Mouse (Mus musculus) kidney, embryonic 15.5 days (tissue): ENCODE measurements at regions not wholly inside any gene's neighbourhood (a gene's known extent, or its start where the extent isn't known, plus 50 kb on each side); places are given as distances from the start of the nearest gene placed in this dataset.
A peak's percentile ranks its signal among the peaks of the same experiment; 100 is the strongest.

Experiments used
- ATAC-seq: fragments of 200-750 bp; cut with Nextera tagmentation; replicated peaks from 2 replicates; pipeline ENCODE4 v1.8.0; 2017; ENCODE audit warnings: moderate TSS enrichment; ENCODE audit not compliant: low FRiP score
- H3K27ac ChIP-seq: fragments of 300-500 bp; sonication (generic); 2 replicates; pipeline ENCODE4 v1.5.1; 2015; ENCODE audit warnings: mild to moderate bottlenecking, inconsistent platforms
- H3K27me3 ChIP-seq: fragments of 300-500 bp; sonication (generic); 2 replicates; pipeline ENCODE4 v1.6.1; 2015; ENCODE audit warnings: inconsistent platforms
- H3K36me3 ChIP-seq: fragments of 300-500 bp; sonication (generic); 2 replicates; pipeline ENCODE4 v1.6.1; 2015; ENCODE audit warnings: inconsistent platforms
- H3K4me1 ChIP-seq: fragments of 300-500 bp; sonication (generic); 2 replicates; pipeline ENCODE4 v1.6.1; 2015; ENCODE audit warnings: inconsistent platforms
- H3K4me2 ChIP-seq: fragments of 300-500 bp; sonication (generic); 2 replicates; pipeline ENCODE4 v1.6.1; 2015; ENCODE audit warnings: moderate library complexity, mild to moderate bottlenecking, inconsistent platforms
- H3K4me3 ChIP-seq: fragments of 300-500 bp; sonication (generic); replicated peaks from 2 replicates; pipeline ENCODE4 v1.5.1; 2015; ENCODE audit warnings: mild to moderate bottlenecking, inconsistent platforms
- H3K9ac ChIP-seq: fragments of 300-500 bp; sonication (generic); 2 replicates; pipeline ENCODE4 v1.6.1; 2015; ENCODE audit warnings: mild to moderate bottlenecking, inconsistent platforms
- H3K9me3 ChIP-seq: fragments of 300-500 bp; sonication (generic); replicated peaks from 2 replicates; pipeline ENCODE4 v1.6.1; 2016; ENCODE audit warnings: inconsistent platforms
- WGBS: fragments of 180-500 bp; shearing (Covaris S2); methylation state at CpG from one replicate; pipeline ENCODE4 v1.1.7; 2015; ENCODE audit warnings: mixed read lengths; 5-methylcytosine and 5-hydroxymethylcytosine counted together

DNA sequence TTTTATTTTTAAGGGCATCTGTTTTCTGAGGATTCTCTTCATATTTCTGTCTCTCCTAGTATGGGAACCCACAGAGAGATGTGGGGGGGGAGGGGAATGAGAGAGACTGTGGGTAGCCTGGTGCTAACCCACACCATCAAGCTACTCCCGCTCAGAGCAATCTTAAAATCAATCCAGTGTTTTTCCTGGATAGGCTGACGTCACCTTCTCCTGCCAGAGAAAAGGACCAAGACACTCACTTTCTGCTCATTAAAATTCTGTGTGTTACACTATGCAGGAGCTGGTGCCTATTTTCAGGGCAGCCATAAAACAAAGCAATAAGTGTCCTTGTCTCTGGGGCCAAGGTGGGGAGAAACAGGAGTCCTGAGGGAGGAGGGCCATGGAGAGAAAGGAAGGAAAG is 537.3 kb upstream of the Tbl1xr1 start:
- no peak overlapping the region for H3K4me3 ChIP-seq
- no peak overlapping the region for H3K27ac ChIP-seq
- no peaks in the 10 kb centered on the region for H3K27me3 ChIP-seq
- WGBS: 58% methylated on average over 2 of the region's 2 CpGs
- H3K9me3 ChIP-seq: no peaks in the 10 kb centered on the region
- no peak overlapping the region for H3K9ac ChIP-seq
- no peak for ATAC-seq
- no peaks in the 10 kb centered on the region for H3K36me3 ChIP-seq
- no peak overlapping the region for H3K4me2 ChIP-seq
- H3K4me1 ChIP-seq: no peaks in the 10 kb centered on the region

GRCm38 (mm10) chr3:21544456-21544855 is 532.0 kb upstream of the Tbl1xr1 start:
- Histone ChIP-seq H3K4me2 (no peak overlapping the region), H3K27me3 (no peaks in the 10 kb centered on the region), H3K9ac (no peak overlapping the region), H3K4me3 (no peak overlapping the region), H3K27ac (no peak overlapping the region), H3K4me1 (peaks cover 16% of the 10 kb centered on the region), H3K36me3 (no peaks in the 10 kb centered on the region), H3K9me3 (no peaks in the 10 kb centered on the region)
- WGBS: 39% methylated on average over 2 of the region's 2 CpGs
- ATAC-seq: no peak

GRCm38 (mm10) chr3:21545156-21545893 is 531.1 kb upstream of the Tbl1xr1 start:
- Histone ChIP-seq H3K4me3 (no peak overlapping the region), H3K36me3 (no peaks in the 10 kb centered on the region), H3K4me1 (peaks cover 19% of the 10 kb centered on the region), H3K27ac (no peak overlapping the region), H3K9me3 (no peaks in the 10 kb centered on the region), H3K4me2 (no peak overlapping the region), H3K9ac (no peak overlapping the region), H3K27me3 (no peaks in the 10 kb centered on the region)
- WGBS: 32% methylated on average over 5 of the region's 5 CpGs
- no peak for ATAC-seq

- Histone ChIP-seq H3K27me3 (no peaks in the 10 kb centered on the region), H3K36me3 (no peaks in the 10 kb centered on the region), H3K27ac (no peak overlapping the region), H3K4me1 (peaks cover 19% of the 10 kb centered on the region), H3K9me3 (no peaks in the 10 kb centered on the region), H3K9ac (no peak overlapping the region), H3K4me2 (no peak overlapping the region), H3K4me3 (no peak overlapping the region)
- 35% methylated on average over 2 of the region's 2 CpGs for WGBS
- ATAC-seq: peak; percentile 59; the same call in 1 of the 2 replicates
Measured at GRCm38 (mm10) chr3:21546411-21546810, 530.0 kb upstream of the Tbl1xr1 start.

DNA sequence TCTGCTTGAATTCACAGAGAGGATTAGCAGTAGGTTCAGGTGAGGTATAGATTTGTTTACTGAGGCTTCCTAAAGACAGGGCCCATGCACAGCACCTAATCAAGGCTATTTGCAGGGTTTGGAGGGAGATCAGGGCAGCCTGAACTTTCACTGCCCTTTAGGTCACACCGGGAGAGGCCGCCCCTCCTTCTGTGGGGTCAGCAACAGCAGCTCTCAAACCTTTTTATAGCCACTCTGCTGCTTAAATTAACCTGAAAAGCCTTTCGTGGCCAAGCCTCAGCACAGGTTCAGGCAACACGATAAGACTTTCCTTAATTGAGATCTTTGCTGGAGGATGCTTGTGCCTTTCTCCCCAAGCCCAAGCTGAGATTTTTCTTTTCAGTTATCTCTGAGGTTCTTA is 526.8 kb upstream of the Tbl1xr1 start:
- peaks cover 19% of the 10 kb centered on the region for H3K4me1 ChIP-seq
- H3K4me3 ChIP-seq: no peak overlapping the region
- H3K9me3 ChIP-seq: no peaks in the 10 kb centered on the region
- WGBS: 19% methylated on average over 4 of the region's 4 CpGs
- no peak overlapping the region for H3K4me2 ChIP-seq
- no peak for ATAC-seq
- no peaks in the 10 kb centered on the region for H3K27me3 ChIP-seq
- no peak overlapping the region for H3K9ac ChIP-seq
- no peak overlapping the region for H3K27ac ChIP-seq
- no peaks in the 10 kb centered on the region for H3K36me3 ChIP-seq

DNA sequence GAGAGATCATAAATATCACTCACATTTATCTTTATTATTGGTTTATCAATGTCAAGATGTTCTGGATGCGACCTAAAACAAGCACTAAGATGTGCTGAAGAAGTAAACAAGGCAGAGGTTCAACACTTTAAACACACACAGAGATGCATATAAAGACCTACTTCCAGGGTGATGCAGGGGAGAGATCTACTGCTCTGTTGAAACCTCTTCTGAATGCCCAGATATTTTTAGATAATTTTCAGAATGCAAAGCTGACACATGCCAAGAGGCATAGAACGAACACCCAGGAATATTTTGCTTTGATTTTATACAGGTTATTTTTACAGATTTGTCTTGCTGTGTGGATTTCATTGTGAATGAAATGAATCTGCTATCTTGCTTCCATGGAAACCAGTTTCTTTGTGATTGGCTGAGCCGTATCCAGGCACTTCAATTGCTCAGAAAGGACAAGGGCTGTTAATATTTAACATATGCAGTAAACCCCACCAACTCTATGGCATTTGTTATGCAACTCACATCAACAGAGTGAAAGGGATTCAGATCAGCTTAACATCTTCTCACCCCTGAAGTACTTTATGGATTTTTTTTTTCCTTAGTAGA is 523.2 kb upstream of the Tbl1xr1 start:
- H3K27ac ChIP-seq: no peak overlapping the region
- peak; percentile 81 for ATAC-seq
- 57% methylated on average over 3 of the region's 3 CpGs for WGBS

GRCm38 (mm10) chr3:21553859-21554258 is 522.6 kb upstream of the Tbl1xr1 start:
- Histone ChIP-seq H3K36me3 (no peaks in the 10 kb centered on the region), H3K27me3 (no peaks in the 10 kb centered on the region), H3K9ac (no peak overlapping the region), H3K27ac (no peak overlapping the region), H3K9me3 (no peaks in the 10 kb centered on the region), H3K4me3 (no peak overlapping the region), H3K4me1 (peaks cover 17% of the 10 kb centered on the region), H3K4me2 (no peak overlapping the region)
- no peak for ATAC-seq
- WGBS: 61% methylated on average over 1 of the region's 1 CpGs

More for the DNA sequence above, 523.2 kb upstream of the Tbl1xr1 start:
- H3K36me3 ChIP-seq: no peaks in the 10 kb centered on the region
- no peak overlapping the region for H3K4me3 ChIP-seq
- peaks cover 11% of the 10 kb centered on the region for H3K4me1 ChIP-seq
- H3K9me3 ChIP-seq: no peaks in the 10 kb centered on the region
- H3K27me3 ChIP-seq: no peaks in the 10 kb centered on the region
- H3K9ac ChIP-seq: no peak overlapping the region
- H3K4me2 ChIP-seq: no peak overlapping the region

DNA sequence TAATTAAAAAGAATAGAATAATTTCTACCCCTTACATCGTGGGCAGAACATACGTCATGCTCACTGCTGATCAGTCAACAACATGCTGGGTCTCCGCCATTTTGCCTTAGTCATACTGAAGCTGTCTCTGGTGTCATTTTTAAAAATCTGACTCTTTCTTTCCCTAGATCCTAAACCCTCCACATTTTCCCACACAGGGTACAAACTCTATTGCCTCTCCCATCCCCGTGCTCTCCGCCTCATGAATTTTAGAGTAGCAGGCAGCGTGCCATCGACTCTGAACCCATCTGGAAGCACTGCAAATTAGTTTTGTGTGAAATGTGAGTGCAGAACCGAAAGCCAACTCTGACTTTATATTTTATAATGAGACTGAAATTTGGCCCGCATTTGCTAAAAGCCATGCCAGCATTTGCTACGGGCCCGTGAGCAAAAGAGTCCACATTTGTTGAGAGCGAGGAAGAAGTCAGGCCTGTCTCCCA is 518.5 kb upstream of the Tbl1xr1 start:
- Histone ChIP-seq H3K36me3 (no peaks in the 10 kb centered on the region), H3K9me3 (no peaks in the 10 kb centered on the region), H3K9ac (no peak overlapping the region), H3K4me2 (no peak overlapping the region), H3K4me1 (peaks cover 20% of the 10 kb centered on the region), H3K27me3 (no peaks in the 10 kb centered on the region), H3K27ac (0 out of 2 replicates have a peak overlapping the region, but pooled peaks have one; percentile 18), H3K4me3 (no peak overlapping the region)
- ATAC-seq: peak; percentile 57; the same call in 1 of the 2 replicates
- 61% methylated on average over 12 of the region's 12 CpGs for WGBS

DNA sequence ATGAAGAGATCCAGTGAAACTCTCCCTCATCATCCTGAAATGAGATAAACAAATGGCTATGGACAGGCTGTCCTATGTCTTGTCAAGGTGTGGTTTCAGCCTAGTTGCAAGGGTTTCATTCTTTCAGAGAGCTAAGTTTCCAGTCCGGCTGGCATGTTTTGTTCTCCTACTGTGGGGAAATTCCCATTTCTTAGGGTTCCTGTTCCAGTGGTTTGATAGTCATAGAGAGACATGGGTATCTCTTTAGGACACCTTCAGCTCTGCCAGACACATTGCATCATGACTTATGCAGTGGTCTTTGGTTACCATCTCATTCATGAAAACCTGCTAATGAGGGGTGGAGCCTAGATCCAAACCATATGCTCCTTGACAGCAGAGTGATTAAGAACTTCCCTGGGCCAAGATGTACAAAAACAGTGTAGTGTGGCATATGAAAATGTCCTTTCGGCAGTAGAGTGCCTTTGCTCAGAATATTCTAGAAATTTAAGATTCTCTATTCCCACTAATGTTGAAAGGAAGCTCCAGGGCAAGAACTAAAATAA is 513.6 kb upstream of the Tbl1xr1 start:
- no peak overlapping the region for H3K4me3 ChIP-seq
- WGBS: 70% methylated on average over 2 of the region's 2 CpGs
- no peak overlapping the region for H3K9ac ChIP-seq
- peaks cover 41% of the 10 kb centered on the region for H3K4me1 ChIP-seq
- no peaks in the 10 kb centered on the region for H3K9me3 ChIP-seq
- H3K27me3 ChIP-seq: no peaks in the 10 kb centered on the region
- no peaks in the 10 kb centered on the region for H3K36me3 ChIP-seq
- H3K27ac ChIP-seq: 0 out of 2 replicates have a peak overlapping the region, but pooled peaks have one; percentile 62
- no peak overlapping the region for H3K4me2 ChIP-seq
- ATAC-seq: no peak

GRCm38 (mm10) chr3:21563454-21563853 is 513.0 kb upstream of the Tbl1xr1 start:
- H3K4me2 ChIP-seq: no peak overlapping the region
- peak overlapping the region; percentile 77; the same call in 1 of the 2 replicates for H3K27ac ChIP-seq
- WGBS: 33% methylated on average over 3 of the region's 3 CpGs

GRCm38 (mm10) chr3:21564211-21564781 is 512.2 kb upstream of the Tbl1xr1 start:
- ATAC-seq: peak; percentile 70
- Histone ChIP-seq H3K4me3 (no peak overlapping the region), H3K4me1 (peaks cover 30% of the 10 kb centered on the region), H3K27me3 (no peaks in the 10 kb centered on the region), H3K27ac (peak overlapping the region; percentile 77), H3K9ac (no peak overlapping the region), H3K4me2 (0 out of 2 replicates have a peak overlapping the region, but pooled peaks have one; percentile 8), H3K9me3 (no peaks in the 10 kb centered on the region), H3K36me3 (no peaks in the 10 kb centered on the region)
- 8% methylated on average over 3 of the region's 3 CpGs for WGBS

More at GRCm38 (mm10) chr3:21563454-21563853, 513.0 kb upstream of the Tbl1xr1 start:
- Histone ChIP-seq H3K36me3 (no peaks in the 10 kb centered on the region), H3K4me1 (peaks cover 35% of the 10 kb centered on the region), H3K9me3 (no peaks in the 10 kb centered on the region), H3K4me3 (no peak overlapping the region), H3K27me3 (no peaks in the 10 kb centered on the region), H3K9ac (no peak overlapping the region)
- ATAC-seq: peak; percentile 63
